Mouse (Mus musculus) ES-Bruce4 (cell line): ENCODE data around the gene Mybph. TPM values are rescaled to one million over a fixed set of nuclear protein-coding genes. Genes with fewer than 3 reads are reported as not detected.

Experiments used
- H3K27ac ChIP-seq: 2 replicates; pipeline ENCODE4 v1.5.1; 2012; ENCODE audit warnings: low read length, inconsistent platforms; ENCODE audit not compliant: insufficient read depth
- H3K27me3 ChIP-seq: 2 replicates; pipeline ENCODE4 v1.6.1; 2012; ENCODE audit warnings: mild to moderate bottlenecking, low read length, inconsistent platforms; ENCODE audit not compliant: control insufficient read depth, poor library complexity, insufficient read depth, severe bottlenecking
- H3K36me3 ChIP-seq: 2 replicates; pipeline ENCODE4 v1.6.1; 2012; ENCODE audit warnings: inconsistent platforms, mild to moderate bottlenecking, low read length, moderate library complexity; ENCODE audit not compliant: control insufficient read depth, poor library complexity, insufficient read depth, severe bottlenecking
- H3K4me1 ChIP-seq: one replicate; pipeline ENCODE4 v1.8.1; 2011; ENCODE audit warnings: low read length; ENCODE audit not compliant: control insufficient read depth, insufficient read depth
- H3K4me3 ChIP-seq: 2 replicates; pipeline ENCODE4 v1.5.1; 2011; ENCODE audit warnings: low read depth, mild to moderate bottlenecking, low read length
- H3K9ac ChIP-seq: 2 replicates; pipeline ENCODE4 v1.6.1; 2012; ENCODE audit warnings: low read depth, mild to moderate bottlenecking, inconsistent platforms; ENCODE audit not compliant: poor library complexity, severe bottlenecking
- H3K9me3 ChIP-seq: replicated peaks from 2 replicates; pipeline ENCODE4 v1.6.1; 2012; ENCODE audit warnings: mild to moderate bottlenecking, low read length, inconsistent platforms; ENCODE audit not compliant: control insufficient read depth, poor library complexity, insufficient read depth, severe bottlenecking
- CTCF ChIP-seq: IDR thresholded peaks from one replicate; pipeline ENCODE4 v1.8.1; 2011; ENCODE audit warnings: low read depth, low read length
- EP300 ChIP-seq: IDR thresholded peaks from 2 replicates; pipeline ENCODE4 v1.6.1; 2011; ENCODE audit warnings: low read depth, low read length; ENCODE audit not compliant: insufficient read depth
- POLR2A ChIP-seq: IDR thresholded peaks from one replicate; pipeline ENCODE4 v1.8.1; 2011; ENCODE audit warnings: low read length; ENCODE audit not compliant: insufficient read depth
- polyA plus RNA-seq: library from polyadenylated mRNA; stranded (reverse); fragments of >200 nt; gene quantifications from 2 replicates; pipeline ENCODE4 v1.2.4, GENCODE M21; 2011; ENCODE audit warnings: low read depth; ENCODE audit not compliant: missing spikeins, insufficient read depth, insufficient read length

Gene Mybph
- polyA plus RNA-seq, 1 experiment, result not detected

DNA sequence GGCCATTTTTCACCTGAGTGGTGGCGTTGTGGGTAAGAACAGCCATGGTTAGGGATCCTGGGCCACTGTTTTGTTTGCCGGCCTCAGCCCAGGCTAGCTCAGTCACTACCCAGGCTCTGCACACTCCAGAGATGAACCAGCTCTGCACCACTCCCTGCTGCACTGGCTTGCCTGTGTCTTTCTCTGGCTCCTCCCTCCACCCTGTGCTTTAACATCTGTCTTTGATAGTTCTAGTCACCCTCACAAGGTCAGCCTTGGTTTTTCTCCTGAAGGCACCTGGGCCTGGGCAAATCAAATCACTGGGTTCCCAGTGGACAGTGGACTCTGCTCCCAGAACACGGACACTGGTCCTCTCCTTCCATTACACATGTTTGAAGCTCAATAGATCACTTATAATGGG, 39.1 kb upstream of the Mybph start:
- H3K36me3 ChIP-seq, result no peaks in the 10 kb centered on the region
- no peak overlapping the region for H3K4me3 ChIP-seq
- no peaks in the 10 kb centered on the region for H3K4me1 ChIP-seq
- no peak overlapping the region for H3K27ac ChIP-seq
- TF ChIP-seq EP300 (no peak), CTCF (no peak), POLR2A (no peak)
- H3K9me3 ChIP-seq, result no peaks in the 10 kb centered on the region
- no peaks in the 10 kb centered on the region for H3K27me3 ChIP-seq
- H3K9ac ChIP-seq, result no peak overlapping the region

DNA sequence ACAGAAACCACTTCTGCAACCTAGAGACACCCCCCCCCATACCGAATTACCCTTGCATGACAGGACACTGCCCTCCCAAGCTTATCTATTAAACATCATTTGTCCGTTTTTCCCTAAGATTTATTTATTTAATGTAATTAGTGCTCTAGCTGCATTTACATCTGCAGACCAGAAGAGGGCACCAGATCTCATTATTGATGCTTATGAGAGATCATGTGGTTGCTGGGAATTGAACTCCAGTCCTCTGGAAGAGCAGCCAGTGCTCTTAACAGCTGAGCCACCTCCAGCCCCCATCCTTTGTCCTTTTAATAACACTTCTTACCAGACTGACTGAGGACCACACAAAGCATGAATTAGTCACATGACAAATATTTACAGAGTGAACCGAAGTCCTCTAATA, 38.6 kb upstream of the Mybph start:
- no peak overlapping the region for H3K27ac ChIP-seq
- H3K36me3 ChIP-seq, result no peaks in the 10 kb centered on the region
- H3K9me3 ChIP-seq, result no peaks in the 10 kb centered on the region
- H3K4me1 ChIP-seq, result no peaks in the 10 kb centered on the region
- no peaks in the 10 kb centered on the region for H3K27me3 ChIP-seq
- H3K9ac ChIP-seq, result no peak overlapping the region
- H3K4me3 ChIP-seq, result no peak overlapping the region
- TF ChIP-seq EP300, result no peak
- TF ChIP-seq POLR2A, result no peak
- no peak for TF ChIP-seq CTCF

DNA sequence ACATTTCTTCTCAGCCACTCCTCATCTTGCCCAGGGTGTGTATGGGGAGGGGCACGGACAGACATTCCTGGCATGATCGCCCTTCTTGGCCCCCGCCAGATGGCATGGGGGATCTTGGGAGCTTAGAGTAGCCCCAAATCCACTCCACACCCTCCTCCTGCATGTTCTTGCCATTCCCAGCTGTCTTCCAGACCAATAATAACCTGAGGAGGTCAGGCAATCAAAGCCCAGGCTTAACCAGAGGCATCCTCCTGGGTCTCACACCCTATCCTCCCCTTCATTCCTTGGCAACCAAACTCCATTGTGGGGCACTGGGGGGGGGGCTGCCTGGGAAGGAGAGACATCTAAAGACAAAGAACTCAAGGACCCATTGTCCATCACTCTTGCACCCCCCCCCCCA, 32.8 kb upstream of the Mybph start:
- Histone ChIP-seq H3K9ac (no peak overlapping the region), H3K27me3 (no peaks in the 10 kb centered on the region), H3K9me3 (no peaks in the 10 kb centered on the region), H3K27ac (no peak overlapping the region), H3K4me1 (no peaks in the 10 kb centered on the region), H3K4me3 (no peak overlapping the region), H3K36me3 (no peaks in the 10 kb centered on the region)
- TF ChIP-seq POLR2A (no peak), EP300 (no peak), CTCF (no peak)

DNA sequence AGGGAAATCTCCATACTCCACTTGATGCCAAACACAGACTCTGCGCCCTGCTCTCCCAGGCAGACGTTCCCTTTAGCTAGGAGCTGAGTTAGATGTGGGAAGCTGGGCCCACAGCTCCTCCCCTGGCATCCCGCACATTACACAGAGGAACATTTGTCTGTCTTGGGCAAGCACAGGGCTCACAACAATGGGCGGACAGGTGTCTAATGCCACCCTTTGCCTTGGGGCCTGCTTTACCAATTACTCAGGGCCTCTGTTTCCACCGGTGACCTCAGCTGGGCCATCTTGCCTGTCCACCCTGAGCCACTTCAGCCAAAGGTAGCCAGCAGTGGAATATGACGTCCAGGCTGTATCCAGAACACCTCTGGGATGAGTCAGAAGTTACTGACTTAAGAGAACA, 31.8 kb upstream of the Mybph start:
- H3K9me3 ChIP-seq, result no peaks in the 10 kb centered on the region
- no peaks in the 10 kb centered on the region for H3K27me3 ChIP-seq
- H3K4me3 ChIP-seq, result no peak overlapping the region
- H3K36me3 ChIP-seq, result no peaks in the 10 kb centered on the region
- no peak for TF ChIP-seq CTCF
- no peak for TF ChIP-seq POLR2A
- no peak for TF ChIP-seq EP300
- no peak overlapping the region for H3K27ac ChIP-seq
- H3K4me1 ChIP-seq, result no peaks in the 10 kb centered on the region
- H3K9ac ChIP-seq, result no peak overlapping the region

DNA sequence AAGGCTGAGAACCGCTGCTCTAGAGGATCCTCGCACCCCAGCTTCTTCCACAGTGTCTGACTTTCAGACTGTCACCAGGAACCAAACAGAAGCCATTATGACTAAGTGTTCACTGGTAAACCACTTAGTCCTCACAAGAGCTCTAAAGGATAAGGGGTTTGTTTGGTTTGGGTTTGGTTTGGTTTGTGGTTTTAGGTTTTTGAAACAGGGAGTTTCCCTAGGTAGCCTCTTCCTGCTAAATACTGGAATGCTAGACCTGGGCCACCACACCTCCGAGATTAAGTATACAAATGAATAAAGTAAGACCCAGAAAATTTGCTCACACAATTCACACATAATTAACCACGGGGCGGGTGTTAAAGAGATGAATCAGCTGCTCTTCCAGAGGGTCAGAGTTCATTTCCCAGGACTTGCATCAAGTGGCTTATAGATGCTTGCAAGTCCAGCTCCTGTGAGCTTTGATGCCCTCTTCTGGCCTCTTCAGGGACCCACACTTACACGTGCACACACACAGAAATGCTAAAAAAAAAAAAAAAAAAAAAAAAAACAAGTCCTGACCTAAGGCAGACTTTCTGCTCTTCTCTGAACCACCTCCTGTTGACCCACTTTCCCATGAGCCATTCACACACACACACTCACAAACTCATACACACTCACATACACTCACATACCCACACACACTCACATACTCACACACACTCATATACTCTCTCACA, 30.6 kb upstream of the Mybph start:
- Histone ChIP-seq H3K9ac (no peak overlapping the region), H3K4me3 (no peak overlapping the region), H3K27me3 (no peaks in the 10 kb centered on the region), H3K9me3 (no peaks in the 10 kb centered on the region), H3K4me1 (no peaks in the 10 kb centered on the region), H3K36me3 (no peaks in the 10 kb centered on the region), H3K27ac (no peak overlapping the region)
- TF ChIP-seq CTCF, result no peak
- TF ChIP-seq EP300, result no peak
- no peak for TF ChIP-seq POLR2A

DNA sequence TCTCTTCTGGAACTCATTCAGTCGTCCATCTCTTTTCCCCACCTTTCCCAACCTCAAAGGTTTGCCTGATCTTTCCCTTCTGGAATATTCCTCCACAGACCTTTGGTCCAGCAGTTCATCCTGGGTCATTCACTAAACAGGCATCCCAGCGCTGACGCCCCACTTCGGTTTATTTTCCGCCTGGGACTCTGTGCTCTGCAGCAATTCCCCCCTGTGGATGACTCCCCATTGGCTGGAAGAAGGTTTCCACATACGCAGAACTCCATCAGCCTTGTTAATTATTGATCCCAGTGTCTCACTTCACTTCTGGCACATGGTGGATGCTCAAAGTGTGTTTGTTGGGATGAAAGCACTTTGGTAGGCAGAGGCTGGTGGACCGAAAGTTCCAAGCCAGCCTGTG, 29.8 kb upstream of the Mybph start:
- no peak for TF ChIP-seq POLR2A
- no peak for TF ChIP-seq EP300
- TF ChIP-seq CTCF, result no peak
- Histone ChIP-seq H3K4me3 (no peak overlapping the region), H3K27ac (no peak overlapping the region), H3K9me3 (no peaks in the 10 kb centered on the region), H3K4me1 (no peaks in the 10 kb centered on the region), H3K27me3 (no peaks in the 10 kb centered on the region), H3K36me3 (no peaks in the 10 kb centered on the region), H3K9ac (no peak overlapping the region)
